Mouse (Mus musculus): Measurements from ENCODE around the gene Add3. TPM values are rescaled to one million over a fixed set of nuclear protein-coding genes. Genes with fewer than 3 reads are reported as not detected.
A peak's percentile ranks its signal among the peaks of the same experiment; 100 is the strongest.

The Add3 gene
- total RNA-seq, 2 experiments from 2014 or later: 113 to 114 TPM

- intact Hi-C loops (cut with DNase I): no loop called here
- DNase-seq (ENCODE audit: extremely low spot score in 1 of 2, low spot score in 2 of 2): no peak
Measured at GRCm38 (mm10) chr19:53156361-53156760, 16.1 kb downstream of the Add3 start.

GRCm38 (mm10) chr19:53157176-53157575, 16.9 kb downstream of the Add3 start:
- intact Hi-C loops (cut with DNase I): no loop called here

GRCm38 (mm10) chr19:53159351-53159750, 19.1 kb downstream of the Add3 start:
- intact Hi-C loops (cut with DNase I): no loop called here
- DNase-seq (ENCODE audit: extremely low spot score in 1 of 2, low spot score in 2 of 2): no peak

More at GRCm38 (mm10) chr19:53157176-53157575, 16.9 kb downstream of the Add3 start:
- DNase-seq (ENCODE audit: extremely low spot score in 1 of 2, low spot score in 2 of 2): no peak

DNA sequence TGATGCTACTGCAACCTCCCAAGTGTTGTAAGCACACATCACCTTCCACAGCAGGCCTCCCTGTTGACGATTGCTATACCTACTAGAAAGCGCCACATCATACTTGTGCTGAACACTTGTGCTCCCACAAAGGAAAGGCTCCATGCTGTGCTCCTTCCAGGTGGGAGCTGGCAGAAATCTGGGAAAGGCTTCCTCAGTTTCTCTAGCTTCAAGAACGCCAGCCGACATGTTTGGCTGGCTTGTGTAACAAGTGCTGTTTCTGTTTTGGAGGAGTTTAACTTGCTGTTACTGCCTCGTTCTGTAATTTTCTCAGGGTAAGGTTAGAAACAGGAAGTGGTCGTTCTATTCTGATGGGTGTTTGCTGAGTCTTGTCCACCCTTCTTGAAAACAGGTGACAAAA, 22.7 kb downstream of the Add3 start:
- intact Hi-C loops (cut with DNase I): no loop called here
- DNase-seq (ENCODE audit: extremely low spot score in 1 of 2, low spot score in 2 of 2): no peak

- intact Hi-C loops (cut with DNase I): no loop called here
- DNase-seq (ENCODE audit: extremely low spot score in 1 of 2, low spot score in 2 of 2): no peak
Measured at GRCm38 (mm10) chr19:53164645-53165044, 24.4 kb downstream of the Add3 start.

DNA sequence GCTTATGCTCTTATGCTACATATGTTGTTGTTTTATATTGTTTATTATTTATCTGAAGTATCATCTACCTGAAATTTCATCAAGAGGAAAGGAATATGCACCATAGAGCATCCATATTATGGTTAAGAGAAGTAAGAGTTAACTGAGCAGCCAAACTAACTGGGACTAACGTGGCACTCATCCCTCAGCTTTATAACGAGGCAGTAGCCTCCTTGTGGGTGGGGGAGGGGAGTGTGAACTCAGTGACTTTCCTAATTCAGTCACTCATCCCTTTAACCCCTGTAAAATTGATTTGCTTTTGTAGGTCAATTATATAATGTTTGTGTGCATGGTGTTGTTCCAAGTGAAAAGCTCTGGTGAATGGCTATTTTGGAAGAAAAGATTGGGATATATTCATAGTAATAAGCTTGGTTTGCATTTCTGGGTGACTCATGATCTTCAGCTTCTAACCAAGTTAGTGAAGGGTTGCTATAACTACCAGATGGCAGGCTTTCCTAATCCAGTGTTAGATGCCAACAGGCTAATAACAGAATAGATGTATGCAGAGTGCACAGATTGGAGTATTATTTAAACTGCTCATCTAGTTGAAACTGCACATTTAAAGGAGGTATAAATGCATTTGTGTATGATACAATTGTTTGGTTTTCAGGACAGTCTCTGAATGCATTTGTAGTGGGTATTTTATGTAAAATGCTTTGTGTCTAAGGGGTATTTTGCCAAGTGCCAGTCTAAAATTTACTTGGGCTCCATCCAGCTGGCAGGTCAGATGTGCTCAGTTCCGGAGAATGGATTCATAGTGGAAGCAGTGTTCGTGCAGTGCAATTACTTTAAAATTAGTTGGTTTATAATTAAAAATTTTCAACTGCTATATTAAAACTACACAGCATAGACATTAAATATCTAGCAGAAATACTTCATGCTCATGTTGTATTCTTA, 25.3 kb downstream of the Add3 start:
- DNase-seq (ENCODE audit: extremely low spot score in 1 of 2, low spot score in 2 of 2): peak in 1 of 2 experiments; percentile 40
- intact Hi-C loops (cut with DNase I): no loop called here

- DNase-seq (ENCODE audit: extremely low spot score in 1 of 2, low spot score in 2 of 2): no peak
- intact Hi-C loops (cut with DNase I): no loop called here
Measured at GRCm38 (mm10) chr19:53166367-53166766, 26.1 kb downstream of the Add3 start.

GRCm38 (mm10) chr19:53168576-53168975, 28.3 kb downstream of the Add3 start:
- no peak for DNase-seq (ENCODE audit: extremely low spot score in 1 of 2, low spot score in 2 of 2)
- intact Hi-C loops (cut with DNase I): no loop called here

DNA sequence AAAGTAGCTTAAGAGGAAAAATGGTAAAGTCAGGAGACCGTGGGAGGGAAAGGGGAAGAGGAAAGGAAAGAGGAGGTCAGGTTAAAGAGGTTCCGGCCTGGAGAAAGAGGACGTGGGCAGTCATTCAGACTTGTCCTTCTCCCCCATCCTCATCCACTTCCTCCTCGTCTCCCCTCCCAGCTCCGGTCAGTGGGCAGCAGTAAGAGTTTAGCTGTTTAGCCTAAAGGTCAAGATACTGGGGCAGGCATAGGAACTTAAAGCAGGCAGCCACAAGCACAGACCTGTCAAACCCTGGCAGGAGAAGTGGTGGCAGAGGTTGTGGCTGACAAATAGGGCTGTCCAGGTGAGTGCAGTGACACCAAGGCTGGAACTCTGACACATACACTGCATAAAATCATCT, 30.4 kb downstream of the Add3 start:
- intact Hi-C loops (cut with DNase I): no loop called here

DNA sequence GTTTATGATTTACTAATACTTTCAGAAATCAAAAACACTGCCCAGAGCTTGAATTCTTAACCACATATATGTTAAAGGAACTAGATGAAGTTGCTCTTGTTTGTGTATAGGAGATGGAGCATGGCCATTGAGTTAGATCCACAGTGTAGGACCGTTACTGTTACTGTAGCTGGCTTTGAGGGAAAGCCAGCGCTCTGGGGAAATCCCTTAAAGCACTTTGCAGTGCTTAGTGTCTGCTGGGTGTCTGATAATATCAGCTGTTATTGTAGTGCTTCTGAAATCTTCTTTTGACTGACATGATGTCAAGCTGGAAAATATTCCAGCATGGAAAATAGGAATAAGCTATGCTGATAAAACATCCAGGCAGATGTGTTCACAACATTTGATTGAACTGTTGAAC, 33.8 kb downstream of the Add3 start:
- intact Hi-C loops (cut with DNase I): no loop called here
- no peak for DNase-seq (ENCODE audit: extremely low spot score in 1 of 2, low spot score in 2 of 2)

More for the DNA sequence above, 30.4 kb downstream of the Add3 start:
- DNase-seq (ENCODE audit: extremely low spot score in 1 of 2, low spot score in 2 of 2): no peak

- intact Hi-C loops (cut with DNase I): no loop called here
- DNase-seq (ENCODE audit: extremely low spot score in 1 of 2, low spot score in 2 of 2): no peak
Measured at GRCm38 (mm10) chr19:53175550-53175949, 35.3 kb downstream of the Add3 start.

DNA sequence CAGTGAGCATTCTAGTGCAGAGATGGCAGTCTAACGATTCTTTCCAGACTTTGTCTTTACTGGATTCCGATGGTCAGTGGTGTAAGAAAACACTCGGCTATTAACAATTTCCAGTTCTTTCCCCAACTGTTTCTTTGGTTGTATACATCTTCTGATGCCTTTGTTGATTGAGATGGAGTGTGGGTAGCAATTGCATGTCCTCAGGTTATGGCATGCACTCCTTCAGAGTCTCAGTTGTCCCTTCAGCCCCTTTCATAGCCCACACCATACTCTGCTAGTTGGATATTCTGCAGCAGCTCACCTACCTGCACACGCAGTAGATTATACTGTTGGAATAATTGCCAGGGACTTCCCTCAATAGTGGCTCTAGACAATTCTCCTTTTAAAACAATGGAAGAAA, 36.3 kb downstream of the Add3 start:
- intact Hi-C loops (cut with DNase I): no loop called here
- no peak for DNase-seq (ENCODE audit: extremely low spot score in 1 of 2, low spot score in 2 of 2)

DNA sequence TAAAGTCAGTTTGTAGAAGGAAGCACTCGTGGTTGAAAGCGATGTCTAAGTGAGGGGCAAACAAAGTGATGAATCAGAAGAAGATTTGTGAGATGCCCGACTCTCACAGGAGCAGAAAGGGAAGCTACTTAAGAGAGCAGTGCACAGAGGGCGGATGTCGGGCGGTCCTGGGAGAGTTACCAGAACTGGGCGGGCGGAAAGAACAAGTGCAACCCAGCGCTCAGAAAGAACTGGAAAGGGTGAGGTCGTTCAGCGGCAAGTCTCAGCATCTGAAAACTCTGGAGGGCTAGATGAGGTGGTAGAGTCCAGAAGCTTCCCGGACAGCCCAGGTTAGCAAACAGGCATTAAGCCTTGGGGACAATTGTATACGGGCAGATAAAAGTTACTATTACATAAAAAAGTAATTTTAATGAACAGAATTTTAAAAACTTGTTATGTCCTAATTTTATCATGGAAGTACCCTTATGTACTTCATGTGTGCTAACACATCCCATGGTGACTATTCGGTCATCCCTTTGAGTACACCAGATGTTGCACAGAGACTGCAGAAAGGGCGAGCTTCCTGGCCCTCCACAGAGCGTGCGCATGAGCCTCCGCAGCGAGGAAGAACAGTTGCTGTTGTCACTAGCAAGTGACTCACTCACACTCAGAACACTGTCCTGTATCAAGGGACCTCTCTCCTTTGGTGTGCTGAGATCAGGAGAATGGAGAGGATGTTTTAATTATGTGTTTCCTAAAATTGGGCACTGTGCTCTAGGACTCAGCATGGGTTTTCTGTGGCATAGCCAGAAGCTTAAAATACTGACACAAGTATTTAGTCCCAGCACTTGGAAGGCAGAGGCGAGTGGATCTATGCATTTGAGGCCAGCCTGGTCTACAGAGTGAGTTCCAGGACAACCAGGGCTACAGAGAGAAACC, 38.6 kb downstream of the Add3 start:
- intact Hi-C loops (cut with DNase I): no loop called here
- DNase-seq (ENCODE audit: extremely low spot score in 1 of 2, low spot score in 2 of 2): no peak

- intact Hi-C loops (cut with DNase I): no loop called here
- no peak for DNase-seq (ENCODE audit: extremely low spot score in 1 of 2, low spot score in 2 of 2)
Measured at GRCm38 (mm10) chr19:53180168-53180803, 40.0 kb downstream of the Add3 start.

- peak in 1 of 2 experiments; percentile 51 for DNase-seq (ENCODE audit: extremely low spot score in 1 of 2, low spot score in 2 of 2)
- intact Hi-C loops (cut with DNase I): no loop called here
Measured at GRCm38 (mm10) chr19:53181003-53181861, 41.0 kb downstream of the Add3 start.

DNA sequence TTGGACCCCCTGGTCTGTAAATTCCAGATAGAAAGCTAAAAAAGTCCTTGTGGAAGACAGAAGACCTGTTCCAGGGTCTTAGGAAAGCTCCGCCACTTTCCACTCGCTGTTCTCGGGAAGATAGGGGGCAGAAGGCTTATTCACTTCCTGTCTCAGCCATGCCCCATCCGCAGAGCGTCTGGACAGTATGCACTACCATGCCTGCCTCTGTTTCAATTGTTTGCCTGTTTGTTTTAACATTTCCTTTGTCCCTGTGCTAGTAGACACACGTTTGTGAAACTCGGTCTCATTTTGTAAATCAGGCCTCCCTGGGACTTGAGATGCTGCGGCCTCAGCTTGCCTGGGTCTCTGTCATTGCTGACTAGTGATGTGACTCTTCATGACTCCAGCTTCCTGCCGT, 43.4 kb downstream of the Add3 start:
- intact Hi-C loops (cut with DNase I): no loop called here
- DNase-seq (ENCODE audit: extremely low spot score in 1 of 2, low spot score in 2 of 2): no peak

DNA sequence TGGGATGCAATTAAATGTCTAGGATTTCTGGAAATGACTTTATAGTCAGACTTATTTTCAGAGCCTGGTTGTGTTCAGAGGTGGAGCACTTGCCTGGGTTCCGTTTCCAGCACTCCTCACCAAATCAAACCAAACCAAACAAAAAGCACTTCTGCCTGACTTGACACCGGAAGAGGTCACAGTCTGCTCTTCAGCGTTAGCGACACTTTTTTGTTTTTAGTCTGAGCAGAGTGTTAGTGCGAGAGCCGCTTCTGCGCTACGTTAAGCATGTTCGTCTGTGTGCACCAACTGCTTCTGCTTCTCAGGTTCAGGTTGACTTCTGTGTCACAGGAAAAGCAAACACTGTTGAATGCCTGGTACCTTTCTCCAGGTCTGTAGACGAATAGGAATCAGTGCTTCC, 44.0 kb downstream of the Add3 start:
- DNase-seq (ENCODE audit: extremely low spot score in 1 of 2, low spot score in 2 of 2): no peak
- intact Hi-C loops (cut with DNase I): no loop called here

- intact Hi-C loops (cut with DNase I): no loop called here
- DNase-seq (ENCODE audit: extremely low spot score in 1 of 2, low spot score in 2 of 2): no peak
Measured at GRCm38 (mm10) chr19:53184911-53185310, 44.7 kb downstream of the Add3 start.

Data from left cerebral cortex, postnatal 10 days (tissue).